ENCODE assay signal across 7 mouse cellular contexts in the genomic region with DNA sequence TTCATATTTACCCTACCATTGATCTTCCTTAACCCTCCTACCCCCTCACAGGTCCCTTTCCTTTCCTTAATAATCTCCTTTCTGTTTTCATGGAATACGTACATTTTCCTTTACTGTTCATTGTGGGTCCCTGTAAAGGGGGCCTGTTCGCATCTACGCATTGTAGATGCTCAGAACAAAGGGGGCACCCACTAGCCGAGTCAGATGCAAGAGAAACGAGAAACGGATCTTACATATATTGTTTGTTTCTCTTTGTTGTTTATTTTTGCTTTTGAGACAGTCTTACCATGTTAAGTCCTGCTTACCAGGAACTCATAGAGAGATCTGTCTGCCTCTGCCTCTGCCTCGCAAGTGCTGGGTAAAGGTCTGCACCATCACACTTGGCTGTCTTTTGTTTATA. TPM values are rescaled to one million over a fixed set of nuclear protein-coding genes. Genes with fewer than 3 reads are reported as not detected.
DNase-seq lines count a peak whose midpoint lies in the region; ATAC-seq and TF ChIP-seq lines count a peak whose summit lies in the region.

No protein-coding gene starts in this region.

- DNase-seq in testis, postnatal 14 days (ENCODE audit: low spot score) = no peak
- no peak for DNase-seq in liver, embryonic 14.5 days (ENCODE audit: low read depth in 3 of 3, low spot score in 3 of 3)
- no peak for DNase-seq in c-Kit-positive CD71-positive TER-119-positive erythroid progenitor cells, embryonic 14.5 days (ENCODE audit: low spot score)

- no peak overlapping the region for H3K27ac ChIP-seq in testis, adult 2 months (ENCODE audit: control insufficient read depth, insufficient read depth, low read depth, low read length)
- no peak overlapping the region for H3K27ac ChIP-seq in forebrain, embryonic 15.5 days (replicated peaks)
- H3K27ac ChIP-seq in liver, embryonic 14.5 days = no peak overlapping the region

- WGBS in forebrain, embryonic 15.5 days = 15% methylated on average over 7 of the region's 7 CpGs
- WGBS in liver, embryonic 14.5 days (ENCODE audit: insufficient replicate concordance) = 29% methylated on average over 7 of the region's 7 CpGs

- peak overlapping the region; percentile 86 for H3K4me2 ChIP-seq in forebrain, embryonic 15.5 days (replicated peaks)
- H3K4me2 ChIP-seq in liver, embryonic 14.5 days (ENCODE audit: low read depth) = peak overlapping the region; percentile 94

- ATAC-seq in forebrain, embryonic 15.5 days (replicated peaks) = no peak
- ATAC-seq in liver, embryonic 14.5 days (ENCODE audit: insufficient read depth) = no peak
- no peak for ATAC-seq in granulocyte monocyte progenitor cell, adult 5-6 weeks (replicated peaks; ENCODE audit: poor library complexity, severe bottlenecking)
- ATAC-seq in monocyte, adult 5-6 weeks (replicated peaks; ENCODE audit: insufficient number of reproducible peaks, low FRiP score, low TSS enrichment, poor library complexity, severe bottlenecking) = no peak

- no peaks in the 10 kb centered on the region for H3K27me3 ChIP-seq in testis, adult 2 months (ENCODE audit: control insufficient read depth, insufficient read depth, low read length)
- H3K27me3 ChIP-seq in forebrain, embryonic 15.5 days = 0 out of 2 replicates have a peak, but pooled peaks cover 3% of the 10 kb centered on the region
- H3K27me3 ChIP-seq in liver, embryonic 14.5 days (ENCODE audit: control insufficient read depth, insufficient read depth, low read length) = no peaks in the 10 kb centered on the region

- no peak for TF ChIP-seq EP300 in liver, embryonic 14.5 days (IDR thresholded peaks at IDR 0.05; ENCODE audit: low read depth)

- H3K9ac ChIP-seq in forebrain, embryonic 15.5 days (replicated peaks) = peak overlapping the region; percentile 85
- H3K9ac ChIP-seq in liver, embryonic 14.5 days (replicated peaks) = peak overlapping the region; percentile 98

- H3K36me3 ChIP-seq in testis, adult 2 months (ENCODE audit: control insufficient read depth, insufficient read depth, low read length) = no peaks in the 10 kb centered on the region
- H3K36me3 ChIP-seq in forebrain, embryonic 15.5 days = peaks cover 3% of the 10 kb centered on the region; the same call in 1 of the 2 replicates
- H3K36me3 ChIP-seq in liver, embryonic 14.5 days (replicated peaks; ENCODE audit: control insufficient read depth, insufficient read depth, low read depth) = peaks cover 2% of the 10 kb centered on the region; the same call in 1 of the 2 replicates

- no peak for TF ChIP-seq POLR2A in testis, adult 2 months (IDR thresholded peaks at IDR 0.05; ENCODE audit: control insufficient read depth, low read depth, low read length)

- peak overlapping the region; percentile 11; the same call in 1 of the 2 replicates for H3K4me3 ChIP-seq in testis, adult 2 months (ENCODE audit: control insufficient read depth, low read depth, low read length)
- peak overlapping the region; percentile 72 for H3K4me3 ChIP-seq in forebrain, embryonic 15.5 days
- H3K4me3 ChIP-seq in liver, embryonic 14.5 days (ENCODE audit: insufficient read depth in 1 of 2, low read depth in 2 of 2, low read length in 2 of 2) = peak overlapping the region; percentile 89 to 96

- no peaks in the 10 kb centered on the region for H3K9me3 ChIP-seq in forebrain, embryonic 15.5 days
- no peaks in the 10 kb centered on the region for H3K9me3 ChIP-seq in liver, embryonic 14.5 days (ENCODE audit: control insufficient read depth, low read length)

- H3K4me1 ChIP-seq in testis, adult 2 months (ENCODE audit: control insufficient read depth, insufficient read depth, low read length) = peaks cover 3% of the 10 kb centered on the region
- peaks cover 23% of the 10 kb centered on the region for H3K4me1 ChIP-seq in forebrain, embryonic 15.5 days
- H3K4me1 ChIP-seq in liver, embryonic 14.5 days (replicated peaks; ENCODE audit: control insufficient read depth in 2 of 2, insufficient read depth in 2 of 2, low read length in 1 of 2) = peaks cover 9 to 12% of the 10 kb centered on the region in 2 experiments

- TF ChIP-seq CTCF in testis, adult 2 months (IDR thresholded peaks at IDR 0.05; ENCODE audit: control insufficient read depth, insufficient read depth, insufficient replicate concordance, low read depth, low read length) = no peak
- no peak for TF ChIP-seq CTCF in liver, embryonic 14.5 days (IDR thresholded peaks at IDR 0.05; ENCODE audit: low read depth)

RNA-seq across cellular contexts. Expression of a gene that starts 1.4 kb away (rescaled TPM):
- polyA plus RNA-seq in testis, adult 2 months (2012; rRNA removed) = 39.0 and 46.5 TPM in 2 replicates
- 111 TPM in 2 replicates for polyA plus RNA-seq in forebrain, embryonic 15.5 days (2015; fragmentation: Nextera tagmentation; extraction: Ambion mirVana)
- polyA plus RNA-seq in liver, embryonic 14.5 days (2012; rRNA removed) = 7.3 and 23.5 TPM in 2 replicates
- 77.1 and 81.7 TPM in 2 replicates for polyA plus RNA-seq in liver, embryonic 14.5 days (2014; fragmentation: Nextera tagmentation; extraction: Ambion mirVana)
- total RNA-seq in granulocyte monocyte progenitor cell, adult 5-6 weeks (2014; fragmentation: Nextera tagmentation) = 78.3 and 82.2 TPM in 2 replicates
- total RNA-seq in granulocyte monocyte progenitor cell, adult 5-6 weeks (2017) = 57.0 and 107 TPM in 2 replicates
- total RNA-seq in monocyte, adult 5-6 weeks (2017) = 52.2 to 127 TPM (median 83.2 TPM) in 3 replicates

Comparison
In these comparisons a context has a peak if more than half of its experiments do, and no peak if none do; other contexts are left out.
1. H3K4me3 ChIP-seq: peak in every context shown above with its lines; median percentile 92 in liver, embryonic 14.5 days; 72 in forebrain, embryonic 15.5 days; 11 in testis, adult 2 months.